Mouse (Mus musculus) forebrain, embryonic 11.5 days (tissue): ENCODE measurements around the gene Vmn2r2. TPM values are rescaled to one million over a fixed set of nuclear protein-coding genes. Genes with fewer than 3 reads are reported as not detected.

Source experiments
- ATAC-seq: fragments of 200-750 bp; cut with Nextera tagmentation; replicated peaks from 2 replicates; pipeline ENCODE4 v1.8.0; 2017; ENCODE audit warnings: moderate TSS enrichment; ENCODE audit not compliant: low FRiP score
- DNase-seq: peaks from one replicate; pipeline ENCODE4 v3.0.0-alpha.2; 2017; ENCODE audit warnings: low spot score
- H3K27ac ChIP-seq: fragments of 300-500 bp; sonication (generic); 2 replicates; pipeline ENCODE4 v1.5.1; 2014; ENCODE audit warnings: low read depth, low read length
- H3K27me3 ChIP-seq: fragments of 300-500 bp; sonication (generic); 2 replicates; pipeline ENCODE4 v1.6.1; 2014; ENCODE audit warnings: mild to moderate bottlenecking, low read length, mixed read lengths; ENCODE audit not compliant: control insufficient read depth, insufficient read depth
- H3K36me3 ChIP-seq: fragments of 300-500 bp; sonication (generic); 2 replicates; pipeline ENCODE4 v1.6.1; 2014; ENCODE audit warnings: mild to moderate bottlenecking, low read length, moderate library complexity, mixed read lengths; ENCODE audit not compliant: control insufficient read depth, insufficient read depth
- H3K4me1 ChIP-seq: fragments of 300-500 bp; sonication (generic); replicated peaks from 2 replicates; pipeline ENCODE4 v1.6.1; 2014; ENCODE audit warnings: low read length, mixed read lengths; ENCODE audit not compliant: control insufficient read depth, insufficient read depth
- H3K4me2 ChIP-seq: fragments of 300-500 bp; sonication (generic); 2 replicates; pipeline ENCODE4 v1.6.1; 2014; ENCODE audit warnings: low read depth, mild to moderate bottlenecking, low read length, moderate library complexity, mixed read lengths; ENCODE audit not compliant: severe bottlenecking
- H3K4me3 ChIP-seq: fragments of 300-500 bp; sonication (generic); 2 replicates; pipeline ENCODE4 v1.5.1; 2014; ENCODE audit warnings: low read depth, low read length
- H3K9ac ChIP-seq: fragments of 300-500 bp; sonication (generic); 2 replicates; pipeline ENCODE4 v1.6.1; 2014; ENCODE audit warnings: low read length
- H3K9me3 ChIP-seq: fragments of 300-500 bp; sonication (generic); 2 replicates; pipeline ENCODE4 v1.6.1; 2016; ENCODE audit warnings: low read length, mixed read lengths; ENCODE audit not compliant: control insufficient read depth
- WGBS: fragments of 180-500 bp; shearing (Covaris S2); extraction: QIAGEN DNeasy Blood & Tissue Kit; methylation state at CpG from one replicate; pipeline ENCODE4 v1.1.7; 2014; 5-methylcytosine and 5-hydroxymethylcytosine counted together
- polyA plus RNA-seq: library from polyadenylated mRNA; unstranded; fragments of >200 nt; fragmentation: Nextera tagmentation; extraction: Ambion mirVana; gene quantifications from 2 replicates; pipeline ENCODE4 v1.2.1, GENCODE M21; 2014

Vmn2r2 gene
- not detected in 2 replicates for polyA plus RNA-seq

DNA sequence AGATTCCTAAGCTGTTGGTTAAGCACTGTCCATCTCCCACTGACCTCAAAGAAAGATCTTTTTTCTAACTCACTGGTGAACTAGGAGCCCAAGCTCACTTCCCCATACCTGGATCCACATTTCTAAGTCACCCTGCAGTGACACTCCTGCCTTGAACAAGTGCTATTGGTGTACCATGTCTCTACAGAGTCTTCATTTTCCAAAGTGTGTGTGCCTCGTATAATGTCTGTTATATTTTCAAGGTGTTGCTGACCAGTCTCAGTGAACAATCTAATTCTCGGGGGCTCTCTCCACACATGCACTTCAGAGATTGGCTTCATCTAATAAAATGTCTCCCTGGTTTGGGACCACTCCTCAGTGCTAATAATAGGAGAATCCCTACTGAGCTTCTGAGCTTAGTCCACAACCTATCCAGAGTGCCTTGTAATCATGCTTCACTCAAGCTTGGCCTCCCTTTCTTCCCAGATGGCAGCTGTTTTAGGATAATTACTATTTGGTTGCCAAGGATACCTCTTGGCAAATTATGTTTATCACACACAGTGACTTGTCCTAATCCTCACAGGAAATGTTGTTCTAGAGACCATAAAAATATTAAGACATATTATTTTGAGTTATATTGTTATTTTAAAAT lies at the start of gene Vmn2r2:
TSS of gene Vmn2r2 (minus strand) at position 51 of the 631 bp plus-strand sequence.
- Histone ChIP-seq H3K27me3 (no peaks in the 10 kb centered on the region), H3K4me3 (no peak within 1 kb of the TSS), H3K4me1 (no peaks in the 10 kb centered on the region), H3K9ac (no peak within 1 kb of the TSS), H3K27ac (no peak within 1 kb of the TSS), H3K9me3 (no peaks in the 10 kb centered on the region), H3K4me2 (no peak within 1 kb of the TSS), H3K36me3 (no peaks in the 10 kb centered on the region)
- no peak; the same call in 1 of the 2 replicates for ATAC-seq
- WGBS, result 83% methylated on average over 2 of the region's 2 CpGs
- no peak for DNase-seq

DNA sequence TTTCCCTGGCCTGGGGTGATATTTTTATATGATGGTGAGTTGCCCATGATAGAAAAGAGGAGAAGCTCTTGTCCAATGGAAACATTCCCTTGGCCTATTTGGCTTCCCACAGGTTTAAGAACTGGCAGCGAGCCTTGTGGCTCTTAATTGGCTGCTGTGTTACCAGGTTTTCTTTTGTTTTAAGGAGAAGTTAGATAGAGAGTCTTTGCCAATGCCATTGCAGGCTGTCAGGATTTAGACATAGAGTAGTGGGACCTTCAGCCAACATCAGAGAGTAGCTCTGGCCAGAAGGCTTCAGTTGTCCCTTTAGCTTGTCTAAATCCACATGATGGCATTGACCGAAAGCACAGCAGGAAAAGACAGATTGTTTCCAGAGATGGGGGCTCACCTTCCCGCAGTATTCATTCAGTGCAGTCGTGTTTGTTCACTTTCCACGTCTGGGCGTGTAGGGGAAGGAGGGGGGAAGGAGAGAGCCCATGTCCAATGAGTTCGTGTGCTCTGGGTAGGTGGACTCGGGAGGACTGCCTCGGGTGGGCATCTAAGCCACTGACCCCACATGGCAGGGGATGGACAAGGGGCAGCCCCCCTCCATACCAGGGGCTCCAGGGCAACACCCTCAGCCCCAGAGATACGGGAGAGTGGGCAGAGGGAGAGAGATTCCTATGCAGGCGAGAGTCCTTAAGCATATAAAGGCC lies 28.2 kb downstream of the Vmn2r2 start:
- Histone ChIP-seq H3K36me3 (no peaks in the 10 kb centered on the region), H3K27me3 (no peaks in the 10 kb centered on the region), H3K9ac (no peak overlapping the region), H3K4me1 (no peaks in the 10 kb centered on the region), H3K4me3 (no peak overlapping the region), H3K9me3 (no peaks in the 10 kb centered on the region), H3K27ac (no peak overlapping the region), H3K4me2 (no peak overlapping the region)
- DNase-seq (no peak), ATAC-seq (peak; percentile 42; the same call in 1 of the 2 replicates)
- 77% methylated on average over 11 of the region's 11 CpGs for WGBS

DNA sequence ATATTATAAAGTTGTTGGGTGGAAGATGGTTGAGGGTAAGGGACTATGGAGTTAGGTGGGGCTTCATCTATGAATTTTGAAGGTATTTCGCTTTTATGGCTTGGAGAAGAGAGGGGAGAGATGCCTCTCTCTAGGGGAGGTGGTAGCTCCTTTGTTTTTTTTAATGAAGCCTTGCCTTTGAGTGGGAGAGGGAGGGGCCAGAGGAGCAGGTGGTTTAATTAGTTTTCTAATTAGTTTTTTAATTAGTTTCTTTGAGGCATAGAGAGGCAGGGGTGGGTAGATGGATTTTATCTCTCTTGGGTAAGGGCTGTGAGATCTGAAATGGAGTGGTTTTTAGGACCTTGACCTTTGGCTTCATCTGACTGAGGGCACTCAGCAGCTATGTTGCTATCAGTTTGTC lies 29.0 kb downstream of the Vmn2r2 start:
- no peaks in the 10 kb centered on the region for H3K4me1 ChIP-seq
- H3K27me3 ChIP-seq, result no peaks in the 10 kb centered on the region
- H3K36me3 ChIP-seq, result no peaks in the 10 kb centered on the region
- DNase-seq (no peak), ATAC-seq (peak; percentile 80)
- WGBS, result 54% methylated on average over 1 of the region's 1 CpGs
- H3K9ac ChIP-seq, result no peak overlapping the region
- H3K4me2 ChIP-seq, result no peak overlapping the region
- H3K4me3 ChIP-seq, result no peak overlapping the region
- no peaks in the 10 kb centered on the region for H3K9me3 ChIP-seq
- H3K27ac ChIP-seq, result no peak overlapping the region

DNA sequence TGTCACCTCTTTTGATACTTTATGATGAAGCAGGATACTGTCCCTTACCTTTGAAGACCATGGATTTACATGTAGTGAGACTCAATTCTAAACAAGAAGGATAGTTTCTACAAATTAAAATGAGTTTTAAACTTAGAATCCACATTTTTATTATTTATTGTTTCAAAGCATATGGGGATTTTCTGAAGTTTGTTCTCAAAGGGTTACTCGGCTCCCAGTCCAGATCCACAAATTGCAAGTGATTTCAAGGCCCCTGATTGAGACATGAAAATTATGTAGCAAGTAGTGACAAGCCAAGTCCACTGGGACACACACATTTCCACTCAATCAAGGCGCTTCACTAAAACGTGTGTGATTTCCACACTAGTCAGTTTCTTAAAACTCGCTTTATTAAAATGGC lies 60.5 kb downstream of the Vmn2r2 start, which contains the start of gene Vmn2r1:
TSS of gene Vmn2r1 (plus strand) at position 301 of the 400 bp plus-strand sequence.
- 84% methylated on average over 4 of the region's 4 CpGs for WGBS
- DNase-seq (no peak), ATAC-seq (no peak)
- Histone ChIP-seq H3K9ac (no peak within 1 kb of the TSS), H3K27me3 (no peaks in the 10 kb centered on the region), H3K9me3 (no peaks in the 10 kb centered on the region), H3K4me3 (no peak within 1 kb of the TSS), H3K4me2 (no peak within 1 kb of the TSS), H3K36me3 (no peaks in the 10 kb centered on the region), H3K4me1 (no peaks in the 10 kb centered on the region), H3K27ac (no peak within 1 kb of the TSS)

Other genes starting within 250 kb of the Vmn2r2 start
- gene Plch1, start 242.5 kb downstream of the Vmn2r2 start, polyA plus RNA-seq, result 27.5 and 27.6 TPM in 2 replicates
- 3.0 and 4.0 TPM in 2 replicates for gene E130311K13Rik, start 212.5 kb downstream of the Vmn2r2 start, polyA plus RNA-seq
- gene Slc33a1, start 177.2 kb downstream of the Vmn2r2 start, polyA plus RNA-seq, result 13.0 and 13.7 TPM in 2 replicates
- 70.5 and 73.6 TPM in 2 replicates for gene Gmps, start 165.8 kb downstream of the Vmn2r2 start, polyA plus RNA-seq
- gene Vmn2r1, start 60.4 kb downstream of the Vmn2r2 start, polyA plus RNA-seq, result not detected in 2 replicates
- gene Vmn2r3, start 147.8 kb upstream of the Vmn2r2 start, polyA plus RNA-seq, result not detected in 2 replicates